In genomic region chr6:94162918-94163317, GRCm38 (mm10) we compare ENCODE assay signal across 9 mouse cellular contexts.
DNase-seq lines count a peak whose midpoint lies in the region; ATAC-seq and TF ChIP-seq lines count a peak whose summit lies in the region.
"Had no signal": no experiment of that assay in that cellular context is flagged by ENCODE, and none has a peak within 500 bp of the region (broad histone marks: within the 10 kb centered on the region; RNA-seq: fewer than 3 reads in every experiment).

No protein-coding gene starts in this region.

- 0 out of 2 replicates have a peak, but pooled peaks have one; percentile 9 for ATAC-seq in frontal cortex, adult (ENCODE audit: low TSS enrichment)
- no peak for ATAC-seq in liver, embryonic 14.5 days (ENCODE audit: insufficient read depth)
- ATAC-seq in granulocyte monocyte progenitor cell, adult 5-6 weeks (replicated peaks; ENCODE audit: poor library complexity, severe bottlenecking): no peak

- no peak for TF ChIP-seq EP300 in liver, embryonic 14.5 days (IDR thresholded peaks at IDR 0.05; ENCODE audit: low read depth)

- no peaks in the 10 kb centered on the region for H3K27me3 ChIP-seq in liver, embryonic 14.5 days (ENCODE audit: control insufficient read depth, insufficient read depth, low read length)
- no peaks in the 10 kb centered on the region for H3K27me3 ChIP-seq in thymus, adult 2 months (ENCODE audit: control insufficient read depth, insufficient read depth, low read length)

- no peaks in the 10 kb centered on the region for H3K36me3 ChIP-seq in liver, embryonic 14.5 days (replicated peaks; ENCODE audit: control insufficient read depth, insufficient read depth, low read depth)
- no peaks in the 10 kb centered on the region for H3K36me3 ChIP-seq in thymus, adult 2 months (ENCODE audit: control insufficient read depth, insufficient read depth, low read length)

- H3K27ac ChIP-seq in liver, embryonic 14.5 days: no peak overlapping the region
- H3K27ac ChIP-seq in thymus, adult 2 months (ENCODE audit: control insufficient read depth, insufficient read depth, low read length): no peak overlapping the region

- H3K9ac ChIP-seq in liver, embryonic 14.5 days (replicated peaks): no peak overlapping the region

- H3K4me3 ChIP-seq in liver, embryonic 14.5 days (ENCODE audit: insufficient read depth in 1 of 2, low read depth in 2 of 2, low read length in 2 of 2): no peak overlapping the region
- no peak overlapping the region for H3K4me3 ChIP-seq in thymus, adult 2 months (ENCODE audit: control insufficient read depth, insufficient read depth, low read length)

- DNase-seq in frontal cortex, adult 2 months (ENCODE audit: extremely low spot score in 1 of 2, low spot score in 1 of 2): no peak
- DNase-seq in R1 (ENCODE audit: low read depth, low spot score): peak; percentile 53
- peak; percentile 17 for DNase-seq in heart, postnatal 4 days
- no peak for DNase-seq in liver, embryonic 14.5 days (ENCODE audit: low read depth in 3 of 3, low spot score in 3 of 3)
- no peak for DNase-seq in adrenal gland, postnatal 14 days
- no peak for DNase-seq in thymus, adult 2 months
- DNase-seq: kidney, postnatal 4 days had no signal

- WGBS in liver, embryonic 14.5 days (ENCODE audit: insufficient replicate concordance): 31% methylated on average over 8 of the region's 8 CpGs
- WGBS in thymus, adult 2 months: 67% methylated on average over 8 of the region's 8 CpGs

- no peak for TF ChIP-seq CTCF in liver, embryonic 14.5 days (IDR thresholded peaks at IDR 0.05; ENCODE audit: low read depth)
- TF ChIP-seq CTCF in thymus, adult 2 months (IDR thresholded peaks at IDR 0.05; ENCODE audit: borderline replicate concordance, control insufficient read depth, extremely low read depth, insufficient read depth, low read length, poor library complexity): no peak

- H3K4me1 ChIP-seq in liver, embryonic 14.5 days (replicated peaks; ENCODE audit: control insufficient read depth in 2 of 2, insufficient read depth in 2 of 2, low read length in 1 of 2): peaks cover 0 to 17% of the 10 kb centered on the region in 2 experiments; a peak in 3 of 4 replicates
- H3K4me1 ChIP-seq in thymus, adult 2 months (replicated peaks; ENCODE audit: control insufficient read depth, insufficient read depth, low read length): no peaks in the 10 kb centered on the region

- no peaks in the 10 kb centered on the region for H3K9me3 ChIP-seq in liver, embryonic 14.5 days (ENCODE audit: control insufficient read depth, low read length)

- no peak for TF ChIP-seq POLR2A in thymus, adult 2 months (IDR thresholded peaks at IDR 0.05; ENCODE audit: control insufficient read depth, extremely low read depth, insufficient read depth, low read length, poor library complexity)

- peak overlapping the region; percentile 22 for H3K4me2 ChIP-seq in liver, embryonic 14.5 days (ENCODE audit: low read depth)

Comparison
In these comparisons a context has a peak if more than half of its experiments do, and no peak if none do; other contexts are left out.
1. DNase-seq: peak in R1 (single experiment) and heart, postnatal 4 days (single experiment); none in frontal cortex, adult 2 months (0 of 2), liver, embryonic 14.5 days (0 of 3), adrenal gland, postnatal 14 days (single experiment) and thymus, adult 2 months (single experiment).